Mouse (Mus musculus): ENCODE data around the gene Nosip. TPM values are rescaled to one million over a fixed set of nuclear protein-coding genes. Genes with fewer than 3 reads are reported as not detected.
A peak's percentile ranks its signal among the peaks of the same experiment; 100 is the strongest.

The Nosip gene
- polyA plus RNA-seq, 1 experiment from 2014 or later = 65.7 TPM

DNA sequence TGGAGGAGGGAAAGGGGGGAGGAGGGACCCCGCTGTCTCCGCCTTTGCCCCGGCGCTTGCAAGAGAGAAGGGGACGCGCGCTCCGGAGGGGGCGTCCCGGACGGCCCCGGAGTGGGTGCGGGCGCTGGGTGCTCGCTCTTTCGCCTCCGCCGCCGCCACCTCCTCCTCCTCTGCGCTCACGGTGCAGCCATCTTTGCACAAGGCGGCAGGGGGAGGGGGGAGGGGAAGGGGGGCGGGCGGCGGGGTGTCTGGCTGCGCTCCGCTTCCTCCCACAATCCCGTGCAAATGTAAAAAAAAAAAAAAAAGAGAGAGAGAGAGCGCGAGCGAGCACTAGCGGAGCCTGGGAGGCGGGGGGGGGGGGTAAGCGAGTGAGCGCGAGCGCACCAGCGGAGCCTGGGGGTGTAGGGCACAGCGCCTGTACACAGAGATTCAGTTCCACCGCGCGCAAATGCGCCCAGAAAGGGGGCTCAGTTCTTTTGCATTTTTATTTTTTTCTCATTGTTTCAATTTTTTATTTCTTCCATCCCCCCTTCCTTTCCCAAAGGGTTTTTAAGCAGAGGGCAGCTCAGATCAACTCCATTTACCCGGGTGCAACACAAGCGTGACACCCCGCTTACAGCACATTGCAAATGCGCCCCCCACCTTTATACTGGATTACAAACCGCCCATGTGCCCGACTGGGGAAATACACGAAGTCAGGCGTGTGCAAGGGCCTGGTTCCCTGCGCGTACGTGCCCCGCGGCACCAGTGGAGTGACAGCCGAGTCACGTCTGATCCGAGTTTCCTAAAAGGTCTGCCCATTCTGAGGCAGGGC, 8.9 kb upstream of the Nosip start:
- Histone ChIP-seq H3K4me1 (replicated peaks; ENCODE audit: control insufficient read depth, insufficient read depth, low read length) (peaks cover 28% of the 10 kb centered on the region), H3K4me2 (ENCODE audit: low read length) (peak overlapping the region; percentile 97), H3K36me3 (ENCODE audit: control insufficient read depth, insufficient read depth) (peaks cover 14% of the 10 kb centered on the region; the same call in 1 of the 2 replicates), H3K4me3 (replicated peaks; ENCODE audit: low read length) (peak overlapping the region; percentile 95), H3K27ac (ENCODE audit: low read length) (peak overlapping the region; percentile 99), H3K27me3 (replicated peaks; ENCODE audit: control insufficient read depth, insufficient read depth, low read length) (no peaks in the 10 kb centered on the region), H3K9me3 (ENCODE audit: control insufficient read depth, low read length) (no peaks in the 10 kb centered on the region), H3K9ac (replicated peaks; ENCODE audit: low read depth, low read length) (peak overlapping the region; percentile 88)
- peak; percentile 61 for ATAC-seq
- under 1% methylated on average over 42 of the region's 59 CpGs for WGBS

DNA sequence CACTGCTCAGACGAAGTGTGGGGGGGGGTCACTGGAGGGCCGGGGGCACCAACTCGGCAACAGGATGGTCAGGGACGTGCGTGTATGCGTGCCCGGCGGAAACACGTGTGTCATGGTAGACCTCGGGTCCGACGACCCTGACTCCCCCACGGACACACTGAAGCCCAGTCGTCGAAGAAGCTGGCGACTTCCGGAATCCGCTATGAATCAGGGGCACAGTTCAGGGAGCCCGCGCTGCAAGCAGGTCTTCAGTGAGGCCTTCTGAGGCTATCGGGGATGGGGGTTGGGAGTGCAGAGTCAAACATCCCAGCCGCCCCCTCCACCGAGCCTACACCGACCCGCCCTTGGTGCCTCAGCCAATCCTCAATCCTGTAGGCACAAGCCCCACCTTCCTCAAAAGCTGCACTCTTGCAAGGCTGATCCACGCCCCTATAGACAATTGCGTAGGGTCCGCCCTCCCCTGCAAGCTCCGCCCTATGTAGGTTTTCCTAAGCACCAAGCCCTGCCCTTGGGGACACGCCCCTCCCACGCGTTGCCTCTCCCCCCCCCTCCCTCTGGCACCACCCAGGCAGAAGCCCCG, 8.2 kb upstream of the Nosip start:
- Histone ChIP-seq H3K27ac (ENCODE audit: low read length) (peak overlapping the region; percentile 99), H3K4me3 (replicated peaks; ENCODE audit: low read length) (peak overlapping the region; percentile 95), H3K4me2 (ENCODE audit: low read length) (peak overlapping the region; percentile 97), H3K9ac (replicated peaks; ENCODE audit: low read depth, low read length) (peak overlapping the region; percentile 88), H3K27me3 (replicated peaks; ENCODE audit: control insufficient read depth, insufficient read depth, low read length) (no peaks in the 10 kb centered on the region), H3K36me3 (ENCODE audit: control insufficient read depth, insufficient read depth) (peaks cover 7% of the 10 kb centered on the region; the same call in 1 of the 2 replicates), H3K4me1 (replicated peaks; ENCODE audit: control insufficient read depth, insufficient read depth, low read length) (peaks cover 30% of the 10 kb centered on the region), H3K9me3 (ENCODE audit: control insufficient read depth, low read length) (no peaks in the 10 kb centered on the region)
- ATAC-seq = peak; percentile 93
- WGBS = 0% methylated on average over 30 of the region's 33 CpGs

- 70% methylated on average over 14 of the region's 14 CpGs for WGBS
- no peaks in the 10 kb centered on the region for H3K36me3 ChIP-seq (ENCODE audit: control insufficient read depth, insufficient read depth)
- no peak overlapping the region for H3K27ac ChIP-seq (ENCODE audit: low read length)
- no peaks in the 10 kb centered on the region for H3K27me3 ChIP-seq (replicated peaks; ENCODE audit: control insufficient read depth, insufficient read depth, low read length)
- H3K9ac ChIP-seq (replicated peaks; ENCODE audit: low read depth, low read length) = no peak overlapping the region
- no peak overlapping the region for H3K4me2 ChIP-seq (ENCODE audit: low read length)
- H3K4me3 ChIP-seq (replicated peaks; ENCODE audit: low read length) = no peak overlapping the region
- H3K9me3 ChIP-seq (ENCODE audit: control insufficient read depth, low read length) = no peaks in the 10 kb centered on the region
- H3K4me1 ChIP-seq (replicated peaks; ENCODE audit: control insufficient read depth, insufficient read depth, low read length) = peaks cover 27% of the 10 kb centered on the region
- ATAC-seq = no peak
These were observed 5.8 kb upstream of the Nosip start for GRCm38 (mm10) chr7:45056329-45056971.

- Histone ChIP-seq H3K27ac (ENCODE audit: low read length) (no peak overlapping the region), H3K4me3 (replicated peaks; ENCODE audit: low read length) (no peak overlapping the region), H3K9me3 (ENCODE audit: control insufficient read depth, low read length) (no peaks in the 10 kb centered on the region), H3K4me2 (ENCODE audit: low read length) (no peak overlapping the region), H3K36me3 (ENCODE audit: control insufficient read depth, insufficient read depth) (no peaks in the 10 kb centered on the region), H3K4me1 (replicated peaks; ENCODE audit: control insufficient read depth, insufficient read depth, low read length) (peaks cover 27% of the 10 kb centered on the region), H3K9ac (replicated peaks; ENCODE audit: low read depth, low read length) (no peak overlapping the region), H3K27me3 (replicated peaks; ENCODE audit: control insufficient read depth, insufficient read depth, low read length) (no peaks in the 10 kb centered on the region)
- ATAC-seq = no peak
These were observed 5.3 kb upstream of the Nosip start for GRCm38 (mm10) chr7:45056972-45057348.

- H3K36me3 ChIP-seq (ENCODE audit: control insufficient read depth, insufficient read depth) = no peaks in the 10 kb centered on the region
- no peak overlapping the region for H3K4me3 ChIP-seq (replicated peaks; ENCODE audit: low read length)
- no peak overlapping the region for H3K4me2 ChIP-seq (ENCODE audit: low read length)
- no peak overlapping the region for H3K9ac ChIP-seq (replicated peaks; ENCODE audit: low read depth, low read length)
- 75% methylated on average over 10 of the region's 10 CpGs for WGBS
- H3K4me1 ChIP-seq (replicated peaks; ENCODE audit: control insufficient read depth, insufficient read depth, low read length) = peaks cover 30% of the 10 kb centered on the region
- peak overlapping the region; percentile 45 for H3K27ac ChIP-seq (ENCODE audit: low read length)
- no peaks in the 10 kb centered on the region for H3K9me3 ChIP-seq (ENCODE audit: control insufficient read depth, low read length)
- no peak for ATAC-seq
- H3K27me3 ChIP-seq (replicated peaks; ENCODE audit: control insufficient read depth, insufficient read depth, low read length) = no peaks in the 10 kb centered on the region
These were observed 3.3 kb upstream of the Nosip start for GRCm38 (mm10) chr7:45058607-45059571.

DNA sequence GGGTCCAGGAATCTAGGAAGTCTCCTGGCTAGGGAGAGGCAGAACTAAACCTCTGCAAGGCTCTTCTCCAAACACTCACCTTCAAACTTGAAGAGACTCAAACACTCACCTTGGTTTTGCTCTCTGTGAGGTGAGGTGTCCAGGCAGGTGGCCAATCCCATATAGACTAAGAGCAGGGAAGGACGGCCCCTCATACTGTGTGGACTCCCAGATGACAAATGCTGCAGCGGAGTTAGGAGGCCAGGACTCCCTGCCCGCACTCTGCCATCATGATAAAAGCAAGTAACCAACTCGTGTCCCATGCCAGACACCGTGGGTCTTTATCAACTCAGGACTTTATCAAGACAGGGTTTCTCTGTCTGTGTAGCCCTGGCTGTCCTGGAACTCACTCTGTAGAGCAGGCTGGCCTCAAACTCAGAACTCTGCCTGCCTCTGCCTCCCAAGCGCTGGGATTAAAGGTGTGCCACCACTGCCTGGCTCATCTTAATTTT, 1.6 kb upstream of the Nosip start:
- Histone ChIP-seq H3K4me3 (replicated peaks; ENCODE audit: low read length) (no peak overlapping the region), H3K36me3 (ENCODE audit: control insufficient read depth, insufficient read depth) (no peaks in the 10 kb centered on the region), H3K27me3 (replicated peaks; ENCODE audit: control insufficient read depth, insufficient read depth, low read length) (no peaks in the 10 kb centered on the region), H3K4me1 (replicated peaks; ENCODE audit: control insufficient read depth, insufficient read depth, low read length) (peaks cover 27% of the 10 kb centered on the region), H3K9me3 (ENCODE audit: control insufficient read depth, low read length) (no peaks in the 10 kb centered on the region), H3K4me2 (ENCODE audit: low read length) (no peak overlapping the region), H3K27ac (ENCODE audit: low read length) (no peak overlapping the region), H3K9ac (replicated peaks; ENCODE audit: low read depth, low read length) (no peak overlapping the region)
- WGBS = 87% methylated on average over 6 of the region's 6 CpGs
- ATAC-seq = no peak

GRCm38 (mm10) chr7:45061532-45062075, 625 bp upstream of the Nosip start:
- no peak overlapping the region; the same call in 1 of the 2 replicates for H3K27ac ChIP-seq (ENCODE audit: low read length)

GRCm38 (mm10) chr7:45067190-45067999, 5.2 kb downstream of the Nosip start:
- no peaks in the 10 kb centered on the region for H3K9me3 ChIP-seq (ENCODE audit: control insufficient read depth, low read length)
- 82% methylated on average over 4 of the region's 4 CpGs for WGBS

More at GRCm38 (mm10) chr7:45061532-45062075, 625 bp upstream of the Nosip start:
- Histone ChIP-seq H3K4me2 (ENCODE audit: low read length) (peak overlapping the region; percentile 48), H3K4me1 (replicated peaks; ENCODE audit: control insufficient read depth, insufficient read depth, low read length) (peaks cover 27% of the 10 kb centered on the region), H3K4me3 (replicated peaks; ENCODE audit: low read length) (peak overlapping the region; percentile 59), H3K9me3 (ENCODE audit: control insufficient read depth, low read length) (no peaks in the 10 kb centered on the region), H3K36me3 (ENCODE audit: control insufficient read depth, insufficient read depth) (no peaks in the 10 kb centered on the region), H3K27me3 (replicated peaks; ENCODE audit: control insufficient read depth, insufficient read depth, low read length) (no peaks in the 10 kb centered on the region), H3K9ac (replicated peaks; ENCODE audit: low read depth, low read length) (peak overlapping the region; percentile 16)
- WGBS = 16% methylated on average over 11 of the region's 11 CpGs
- ATAC-seq = no peak

More at GRCm38 (mm10) chr7:45067190-45067999, 5.2 kb downstream of the Nosip start:
- Histone ChIP-seq H3K4me1 (replicated peaks; ENCODE audit: control insufficient read depth, insufficient read depth, low read length) (peaks cover 8% of the 10 kb centered on the region), H3K27ac (ENCODE audit: low read length) (no peak overlapping the region), H3K4me3 (replicated peaks; ENCODE audit: low read length) (no peak overlapping the region), H3K9ac (replicated peaks; ENCODE audit: low read depth, low read length) (no peak overlapping the region), H3K27me3 (replicated peaks; ENCODE audit: control insufficient read depth, insufficient read depth, low read length) (no peaks in the 10 kb centered on the region), H3K36me3 (ENCODE audit: control insufficient read depth, insufficient read depth) (no peaks in the 10 kb centered on the region), H3K4me2 (ENCODE audit: low read length) (no peak overlapping the region)
- no peak for ATAC-seq
